Mouse (Mus musculus): ENCODE data around the gene Ahsg.
"Not testable (repeated sequence)": the region's sequence is repeated elsewhere in the genome, so short reads cannot be mapped to it uniquely, and the experiment has no call there.

Gene Ahsg

GRCm38 (mm10) chr16:22941825-22942476, 50.9 kb downstream of the Ahsg start:
- not testable (repeated sequence) for DNase-seq

GRCm38 (mm10) chr16:22947371-22947770, 56.3 kb downstream of the Ahsg start:
- DNase-seq = no peak

Data from cerebellum, adult 11-12 months (tissue).